Mouse (Mus musculus): Measurements from ENCODE around the gene Prm3. TPM values are rescaled to one million over a fixed set of nuclear protein-coding genes. Genes with fewer than 3 reads are reported as not detected.
A peak's percentile ranks its signal among the peaks of the same experiment; 100 is the strongest.

Gene Prm3
- not detected in 2 replicates for polyA plus RNA-seq (2015; fragmentation: Nextera tagmentation; extraction: Ambion mirVana)

- Histone ChIP-seq H3K36me3 (no peaks in the 10 kb centered on the region), H3K9me3 (replicated peaks) (no peaks in the 10 kb centered on the region), H3K4me2 (no peak within 1 kb of the TSS), H3K4me3 (replicated peaks) (no peak within 1 kb of the TSS), H3K27ac (no peak within 1 kb of the TSS), H3K27me3 (peaks cover 32% of the 10 kb centered on the region), H3K4me1 (replicated peaks) (peaks cover 16% of the 10 kb centered on the region), H3K9ac (no peak within 1 kb of the TSS)
- 48% methylated on average over 9 of the region's 9 CpGs for WGBS (ENCODE audit: insufficient replicate concordance)
- ATAC-seq (ENCODE audit: low read depth) (no peak), DNase-seq (no peak)
Observed at GRCm38 (mm10) chr16:10790702-10791101, at the start of gene Prm3. Gene Prm3 (minus strand): TSS chr16:10790914.

DNA sequence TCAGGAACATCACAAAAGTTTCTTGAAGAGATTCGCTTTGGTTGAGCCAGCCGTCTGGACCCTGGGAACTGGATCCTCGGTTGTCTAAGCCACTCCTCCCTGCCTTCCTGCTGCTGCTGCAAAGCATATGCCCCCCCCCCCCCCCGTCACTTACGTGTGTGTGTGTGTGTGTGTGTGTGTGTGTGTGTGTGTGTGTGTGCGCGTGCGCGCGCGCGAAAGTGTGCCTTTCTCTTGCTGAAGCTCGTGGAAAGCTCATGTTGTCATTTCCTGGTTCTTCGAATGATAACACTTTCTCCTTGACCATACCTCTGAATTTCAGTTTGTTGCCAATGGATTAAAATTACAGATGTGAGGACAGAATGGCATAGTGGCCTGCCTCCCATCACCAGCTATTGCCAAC is 49.3 kb upstream of the Prm3 start:
- Histone ChIP-seq H3K27me3 (0 out of 2 replicates have a peak, but pooled peaks cover under 1% of the 10 kb centered on the region), H3K27ac (no peak overlapping the region), H3K9ac (no peak overlapping the region), H3K4me2 (no peak overlapping the region), H3K4me1 (replicated peaks) (peaks cover 58% of the 10 kb centered on the region), H3K4me3 (replicated peaks) (no peak overlapping the region), H3K9me3 (replicated peaks) (no peaks in the 10 kb centered on the region), H3K36me3 (peaks cover 8% of the 10 kb centered on the region)
- no peak for DNase-seq
- 89% methylated on average over 12 of the region's 14 CpGs for WGBS (ENCODE audit: insufficient replicate concordance)
- ATAC-seq (ENCODE audit: low read depth): no peak

DNA sequence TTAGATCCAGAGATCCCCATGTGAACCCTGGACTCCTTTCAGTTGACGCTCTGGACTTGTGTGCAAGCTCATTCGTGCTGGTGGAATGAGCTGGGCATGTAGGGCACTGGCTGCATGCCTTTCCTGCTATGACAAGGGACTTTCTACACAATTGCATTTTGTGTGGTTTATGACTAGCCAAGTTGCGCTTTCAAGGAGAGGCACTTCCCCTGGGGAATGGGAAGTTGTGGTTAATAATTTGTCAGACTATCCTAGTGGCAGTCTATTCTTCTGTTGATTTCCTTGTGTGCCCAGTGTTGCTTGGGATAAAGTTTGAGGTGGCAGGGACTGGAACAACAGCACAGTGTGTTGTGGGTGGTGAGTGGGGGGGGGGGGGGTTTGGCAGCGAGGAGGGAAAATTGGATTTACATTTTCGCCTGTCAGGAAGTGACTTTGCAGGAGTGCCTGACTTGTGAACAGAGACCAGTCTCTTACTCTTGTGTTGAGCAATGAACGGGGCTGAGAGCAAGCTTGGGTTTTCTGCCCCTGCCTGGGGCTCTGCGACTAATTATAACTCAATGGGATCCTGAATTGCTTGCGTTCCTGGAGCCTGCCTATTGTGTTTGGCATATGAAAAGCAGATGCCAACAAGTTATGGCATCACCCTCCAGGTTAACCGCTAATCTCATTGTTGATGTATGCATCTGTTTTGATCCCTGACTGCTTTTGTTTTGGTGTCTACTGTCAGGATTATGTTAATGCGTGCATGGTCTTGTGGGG is 48.0 kb upstream of the Prm3 start:
- peaks cover 8% of the 10 kb centered on the region for H3K36me3 ChIP-seq
- DNase-seq: no peak
- ATAC-seq (ENCODE audit: low read depth): no peak
- no peaks in the 10 kb centered on the region for H3K9me3 ChIP-seq (replicated peaks)
- H3K4me1 ChIP-seq (replicated peaks): peaks cover 55% of the 10 kb centered on the region
- H3K4me2 ChIP-seq: peak overlapping the region; percentile 8; the same call in 1 of the 2 replicates
- 32% methylated on average over 10 of the region's 10 CpGs for WGBS (ENCODE audit: insufficient replicate concordance)
- H3K9ac ChIP-seq: 0 out of 2 replicates have a peak overlapping the region, but pooled peaks have one; percentile 9
- no peak overlapping the region; the same call in 1 of the 2 replicates for H3K27ac ChIP-seq
- no peaks in the 10 kb centered on the region for H3K27me3 ChIP-seq
- no peak overlapping the region for H3K4me3 ChIP-seq (replicated peaks)

DNA sequence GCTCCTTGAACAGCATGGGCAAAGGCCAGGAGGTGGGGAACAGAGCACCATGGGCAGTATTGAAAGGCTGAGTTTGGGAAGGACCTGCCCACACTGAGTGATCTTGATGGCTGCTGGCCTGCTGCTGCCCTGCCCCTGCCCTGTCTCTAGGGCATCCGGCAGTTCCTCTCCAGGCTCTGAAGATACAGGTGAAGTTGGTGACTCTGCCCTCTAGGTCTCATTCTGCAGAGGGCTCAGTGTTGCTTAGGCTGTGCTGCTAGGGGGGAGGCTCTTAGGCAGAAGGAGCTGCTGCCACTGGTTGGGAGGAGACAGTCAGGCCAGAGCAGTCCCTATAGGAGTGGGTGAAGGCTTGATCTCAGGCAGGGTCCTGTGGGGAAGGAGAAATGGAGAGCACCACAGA is 47.2 kb upstream of the Prm3 start:
- 57% methylated on average over 1 of the region's 1 CpGs for WGBS (ENCODE audit: insufficient replicate concordance)
- Histone ChIP-seq H3K9ac (0 out of 2 replicates have a peak overlapping the region, but pooled peaks have one; percentile 9), H3K4me2 (peak overlapping the region; percentile 8; the same call in 1 of the 2 replicates)

DNA sequence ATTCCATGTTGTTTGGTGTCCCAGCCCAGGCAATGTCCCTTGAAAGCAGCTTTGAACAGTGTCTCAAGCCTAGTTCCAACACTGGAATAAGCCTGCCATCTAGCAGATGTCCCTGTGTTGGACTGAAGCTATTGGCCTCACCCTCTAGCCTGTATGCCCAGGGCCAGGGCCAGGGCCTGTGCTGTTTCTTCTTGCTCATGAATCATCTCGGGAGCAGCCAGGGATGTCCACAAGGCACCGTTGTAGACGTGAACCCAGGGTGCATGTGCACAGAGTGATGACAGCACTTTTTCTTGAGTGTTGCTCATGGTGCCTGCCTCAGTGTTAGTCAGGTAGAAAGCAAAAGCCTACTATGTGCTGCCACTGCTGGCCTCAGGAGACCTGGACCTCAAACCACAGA is 46.5 kb upstream of the Prm3 start:
- no peak overlapping the region for H3K4me2 ChIP-seq
- WGBS (ENCODE audit: insufficient replicate concordance): 75% methylated on average over 3 of the region's 3 CpGs
- no peak for ATAC-seq (ENCODE audit: low read depth)

More for the DNA sequence above, 47.2 kb upstream of the Prm3 start:
- H3K27ac ChIP-seq: no peak overlapping the region
- DNase-seq (no peak), ATAC-seq (ENCODE audit: low read depth) (no peak)
- no peaks in the 10 kb centered on the region for H3K9me3 ChIP-seq (replicated peaks)
- peaks cover 8% of the 10 kb centered on the region for H3K36me3 ChIP-seq
- H3K4me3 ChIP-seq (replicated peaks): no peak overlapping the region
- peaks cover 49% of the 10 kb centered on the region for H3K4me1 ChIP-seq (replicated peaks)
- H3K27me3 ChIP-seq: peaks cover 3% of the 10 kb centered on the region; the same call in 1 of the 2 replicates

DNA sequence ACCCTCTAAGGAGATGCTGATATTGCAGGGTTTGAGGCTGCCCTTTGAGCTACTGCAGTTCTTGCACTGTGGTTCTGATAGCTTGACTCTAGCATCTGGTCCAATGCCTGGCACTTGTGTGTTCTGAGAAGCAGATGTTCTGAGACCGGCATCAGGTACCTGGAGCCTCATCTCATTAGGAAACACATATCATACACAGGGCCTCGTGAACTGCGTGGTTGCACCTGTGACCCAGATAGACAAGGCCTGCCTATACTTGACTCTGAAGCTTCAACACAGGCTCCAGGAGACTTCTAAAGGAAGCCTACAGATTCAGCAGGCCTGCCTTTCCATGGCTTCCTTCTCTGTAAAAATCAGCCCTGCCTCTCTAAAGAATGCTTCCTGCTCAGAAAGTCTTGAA is 45.7 kb upstream of the Prm3 start:
- 84% methylated on average over 3 of the region's 3 CpGs for WGBS (ENCODE audit: insufficient replicate concordance)

More for the DNA sequence above, 46.5 kb upstream of the Prm3 start:
- H3K27me3 ChIP-seq: peaks cover 5% of the 10 kb centered on the region; the same call in 1 of the 2 replicates
- no peaks in the 10 kb centered on the region for H3K9me3 ChIP-seq (replicated peaks)
- H3K9ac ChIP-seq: no peak overlapping the region
- no peak overlapping the region for H3K4me3 ChIP-seq (replicated peaks)
- H3K27ac ChIP-seq: no peak overlapping the region
- DNase-seq: no peak
- H3K36me3 ChIP-seq: peaks cover 8% of the 10 kb centered on the region
- H3K4me1 ChIP-seq (replicated peaks): peaks cover 49% of the 10 kb centered on the region

DNA sequence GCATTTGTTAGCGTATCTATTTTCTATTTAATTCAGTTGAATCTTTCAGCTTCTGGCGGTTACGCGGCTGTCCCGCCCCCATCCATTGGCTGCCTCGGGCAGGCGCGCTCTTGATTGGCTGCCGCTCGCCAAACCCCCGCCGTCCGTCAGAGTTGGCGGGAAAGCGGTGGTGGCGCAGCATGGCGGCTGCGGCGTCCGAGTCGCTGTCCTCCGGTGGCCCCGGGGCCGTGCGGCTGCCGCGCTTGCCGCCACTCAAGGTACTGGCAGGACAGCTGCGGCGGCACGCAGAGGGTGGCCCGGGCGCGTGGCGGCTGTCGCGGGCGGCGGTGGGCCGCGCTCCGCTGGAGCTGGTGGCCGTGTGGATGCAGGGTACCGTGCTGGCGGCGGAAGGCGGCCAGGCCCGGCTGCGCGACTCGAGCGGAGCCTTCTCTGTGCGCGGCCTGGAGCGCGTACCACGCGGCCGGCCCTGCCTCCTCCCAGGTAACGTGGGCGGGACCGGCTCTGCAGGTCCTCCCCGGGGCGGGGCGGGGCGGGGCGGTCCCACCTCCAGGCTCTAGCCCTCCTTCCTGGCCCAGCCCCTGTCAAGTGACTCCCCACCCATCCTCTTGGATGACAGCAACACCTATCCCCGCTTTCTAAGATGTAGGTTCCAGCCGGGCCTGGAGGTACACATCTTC is 44.3 kb upstream of the Prm3 start, which contains the start of gene Rmi2:
Rmi2 (plus strand) TSS at position 149 of the 677 bp plus-strand sequence.
- ATAC-seq (ENCODE audit: low read depth) (peak; percentile 98), DNase-seq (peak; percentile 81)
- Histone ChIP-seq H3K27ac (peak within 1 kb of the TSS; percentile 89), H3K4me1 (replicated peaks) (peaks cover 49% of the 10 kb centered on the region), H3K4me2 (peak within 1 kb of the TSS; percentile 97), H3K27me3 (peaks cover 5% of the 10 kb centered on the region; the same call in 1 of the 2 replicates), H3K9ac (peak within 1 kb of the TSS; percentile 88), H3K4me3 (replicated peaks) (peak within 1 kb of the TSS; percentile 84), H3K36me3 (0 out of 2 replicates have a peak, but pooled peaks cover 3% of the 10 kb centered on the region), H3K9me3 (replicated peaks) (no peaks in the 10 kb centered on the region)
- WGBS (ENCODE audit: insufficient replicate concordance): 2% methylated on average over 69 of the region's 69 CpGs

More for the DNA sequence above, 45.7 kb upstream of the Prm3 start:
- DNase-seq (no peak), ATAC-seq (ENCODE audit: low read depth) (no peak)
- Histone ChIP-seq H3K9me3 (replicated peaks) (no peaks in the 10 kb centered on the region), H3K9ac (no peak overlapping the region), H3K36me3 (peaks cover 8% of the 10 kb centered on the region), H3K4me2 (peak overlapping the region; percentile 97; the same call in 1 of the 2 replicates), H3K4me3 (replicated peaks) (no peak overlapping the region), H3K27ac (no peak overlapping the region), H3K27me3 (peaks cover 5% of the 10 kb centered on the region; the same call in 1 of the 2 replicates), H3K4me1 (replicated peaks) (peaks cover 49% of the 10 kb centered on the region)

GRCm38 (mm10) chr16:10834542-10834910 is 43.8 kb upstream of the Prm3 start:
- Histone ChIP-seq H3K36me3 (no peaks in the 10 kb centered on the region), H3K27me3 (peaks cover 5% of the 10 kb centered on the region; the same call in 1 of the 2 replicates), H3K4me1 (replicated peaks) (peaks cover 48% of the 10 kb centered on the region), H3K4me3 (replicated peaks) (peak overlapping the region; percentile 84), H3K27ac (no peak overlapping the region), H3K9ac (peak overlapping the region; percentile 88), H3K9me3 (replicated peaks) (no peaks in the 10 kb centered on the region), H3K4me2 (peak overlapping the region; percentile 97)
- no peak for DNase-seq
- 9% methylated on average over 12 of the region's 12 CpGs for WGBS (ENCODE audit: insufficient replicate concordance)
- no peak for ATAC-seq (ENCODE audit: low read depth)

GRCm38 (mm10) chr16:10828461-10828805 is 37.7 kb upstream of the Prm3 start:
- Histone ChIP-seq H3K9ac (no peak overlapping the region), H3K27ac (no peak overlapping the region), H3K27me3 (peaks cover 5% of the 10 kb centered on the region; the same call in 1 of the 2 replicates), H3K36me3 (no peaks in the 10 kb centered on the region), H3K4me3 (replicated peaks) (no peak overlapping the region), H3K9me3 (replicated peaks) (no peaks in the 10 kb centered on the region), H3K4me1 (replicated peaks) (no peaks in the 10 kb centered on the region), H3K4me2 (no peak overlapping the region)
- DNase-seq: no peak
- no peak for ATAC-seq (ENCODE audit: low read depth)
- 61% methylated on average over 4 of the region's 4 CpGs for WGBS (ENCODE audit: insufficient replicate concordance)

DNA sequence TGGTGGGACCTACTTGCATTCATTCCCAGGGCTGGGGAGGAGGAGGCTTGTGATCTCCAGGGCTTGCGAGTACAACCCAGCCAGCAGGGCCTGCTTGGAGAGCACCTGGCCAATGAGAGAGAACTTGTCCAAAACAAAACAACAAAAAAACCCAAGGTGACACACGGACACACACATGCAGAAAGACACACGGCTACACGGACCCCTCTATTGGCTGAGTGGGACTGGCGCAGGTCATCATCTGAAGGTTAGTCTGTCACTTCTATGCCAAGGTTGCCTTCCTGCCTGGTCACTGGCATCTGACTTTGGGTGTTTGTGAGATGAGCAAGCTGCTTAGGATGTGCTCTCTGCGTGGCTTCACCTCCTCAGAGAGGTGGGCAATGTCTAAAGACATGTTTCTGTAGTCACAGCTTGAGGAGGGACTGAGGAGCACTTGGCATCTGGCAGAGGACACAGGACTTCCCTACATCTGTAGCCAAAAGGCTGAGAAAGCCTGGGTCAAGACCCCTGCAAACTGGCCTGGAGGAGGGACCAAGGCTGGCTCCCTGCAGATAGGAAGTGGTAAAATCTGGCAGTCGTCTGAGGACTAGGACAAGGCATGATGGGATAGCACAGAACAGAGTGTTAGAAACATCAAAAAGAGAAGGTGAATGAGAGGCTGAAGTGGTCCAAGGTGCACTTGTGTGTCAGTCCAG is 37.2 kb upstream of the Prm3 start:
- H3K4me1 ChIP-seq (replicated peaks): no peaks in the 10 kb centered on the region
- H3K9me3 ChIP-seq (replicated peaks): no peaks in the 10 kb centered on the region
- no peak for DNase-seq
- ATAC-seq (ENCODE audit: low read depth): no peak
- H3K27me3 ChIP-seq: peaks cover 2% of the 10 kb centered on the region; the same call in 1 of the 2 replicates
- no peaks in the 10 kb centered on the region for H3K36me3 ChIP-seq
- H3K4me2 ChIP-seq: no peak overlapping the region
- H3K27ac ChIP-seq: no peak overlapping the region
- H3K9ac ChIP-seq: no peak overlapping the region
- 61% methylated on average over 7 of the region's 7 CpGs for WGBS (ENCODE audit: insufficient replicate concordance)
- no peak overlapping the region for H3K4me3 ChIP-seq (replicated peaks)

DNA sequence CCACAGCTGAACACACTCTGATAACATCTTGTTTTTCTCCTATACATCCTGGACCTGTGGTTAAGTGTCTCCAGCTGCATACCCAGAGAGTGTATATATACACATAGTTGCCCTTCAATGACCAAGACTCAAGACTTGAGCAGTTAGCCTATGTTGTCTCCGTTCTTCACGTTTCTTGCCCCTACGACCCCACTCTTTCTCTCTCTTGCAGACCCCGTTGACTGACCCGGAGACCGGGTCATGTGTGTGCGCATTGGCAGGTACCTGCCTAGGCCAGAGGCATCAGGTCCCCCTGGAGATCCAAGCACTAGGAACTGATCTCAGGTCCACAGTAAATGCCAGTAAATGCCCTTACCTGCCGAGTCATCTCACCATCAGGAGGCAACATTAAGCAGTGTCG is 36.6 kb upstream of the Prm3 start:
- Histone ChIP-seq H3K36me3 (no peaks in the 10 kb centered on the region), H3K27me3 (no peaks in the 10 kb centered on the region; the same call in 1 of the 2 replicates), H3K9ac (no peak overlapping the region), H3K27ac (no peak overlapping the region), H3K4me3 (replicated peaks) (no peak overlapping the region), H3K4me2 (no peak overlapping the region), H3K4me1 (replicated peaks) (no peaks in the 10 kb centered on the region), H3K9me3 (replicated peaks) (no peaks in the 10 kb centered on the region)
- no peak for ATAC-seq (ENCODE audit: low read depth)
- WGBS (ENCODE audit: insufficient replicate concordance): 73% methylated on average over 9 of the region's 9 CpGs
- DNase-seq: no peak
